Mouse (Mus musculus): ENCODE results near the gene Hcn2. TPM values are rescaled to one million over a fixed set of nuclear protein-coding genes. Genes with fewer than 3 reads are reported as not detected.
"Not testable (repeated sequence)": the region's sequence is repeated elsewhere in the genome, so short reads cannot be mapped to it uniquely, and the experiment has no call there.

Hcn2 gene
- polyA plus RNA-seq, 1 experiment from 2014 or later, result 0.28 TPM

GRCm38 (mm10) chr10:79698459-79698858 lies 18.0 kb upstream of the Hcn2 start:
- H3K27ac ChIP-seq (replicated peaks), result no peak overlapping the region
- H3K4me2 ChIP-seq (replicated peaks; ENCODE audit: low read depth), result no peak overlapping the region
- DNase-seq (ENCODE audit: low spot score), result no peak

DNA sequence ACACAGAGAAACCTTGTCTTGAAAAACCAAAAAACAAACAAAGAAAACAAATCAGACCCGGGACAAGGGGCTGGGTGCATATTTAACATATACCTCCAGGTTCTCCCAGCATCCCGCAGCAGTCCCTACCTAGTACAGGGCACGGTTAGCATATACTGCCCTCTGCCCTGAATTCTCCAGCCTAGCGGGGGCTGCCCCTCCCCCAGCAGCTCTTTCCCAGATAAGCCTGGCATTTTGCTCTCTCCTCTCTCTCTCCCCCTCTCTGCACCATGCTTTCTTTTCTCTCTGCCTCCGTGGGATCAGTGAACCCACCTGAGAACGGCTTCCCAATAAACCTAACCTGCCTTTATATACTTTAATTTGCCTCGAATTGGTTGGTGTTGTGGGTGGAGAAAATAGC lies 15.8 kb upstream of the Hcn2 start:
- Histone ChIP-seq H3K36me3 (ENCODE audit: control insufficient read depth, insufficient read depth, low read length) (no peaks in the 10 kb centered on the region), H3K27me3 (ENCODE audit: control insufficient read depth, insufficient read depth, low read length) (no peaks in the 10 kb centered on the region), H3K4me2 (replicated peaks; ENCODE audit: low read depth) (no peak overlapping the region), H3K9me3 (ENCODE audit: control insufficient read depth, low read length) (no peaks in the 10 kb centered on the region), H3K4me3 (ENCODE audit: low read depth, low read length) (no peak overlapping the region), H3K9ac (ENCODE audit: low read length) (no peak overlapping the region), H3K4me1 (replicated peaks; ENCODE audit: control insufficient read depth, insufficient read depth) (peaks cover 8% of the 10 kb centered on the region), H3K27ac (replicated peaks) (peak overlapping the region; percentile 84)
- WGBS, result 27% methylated on average over 7 of the region's 7 CpGs
- DNase-seq (ENCODE audit: low spot score) (no peak), ATAC-seq (ENCODE audit: low FRiP score, low TSS enrichment) (no peak)
- no peak for TF ChIP-seq EP300 (optimal IDR thresholded peaks at IDR 0.05)
- no peak for TF ChIP-seq CTCF (IDR thresholded peaks at IDR 0.05; ENCODE audit: low read depth)

More at GRCm38 (mm10) chr10:79698459-79698858, 18.0 kb upstream of the Hcn2 start:
- TF ChIP-seq CTCF (IDR thresholded peaks at IDR 0.05; ENCODE audit: low read depth) (no peak), EP300 (optimal IDR thresholded peaks at IDR 0.05) (no peak)
- H3K27me3 ChIP-seq (ENCODE audit: control insufficient read depth, insufficient read depth, low read length), result no peaks in the 10 kb centered on the region
- no peak overlapping the region for H3K4me3 ChIP-seq (ENCODE audit: low read depth, low read length)
- H3K9me3 ChIP-seq (ENCODE audit: control insufficient read depth, low read length), result no peaks in the 10 kb centered on the region
- H3K9ac ChIP-seq (ENCODE audit: low read length), result no peak overlapping the region
- no peaks in the 10 kb centered on the region for H3K36me3 ChIP-seq (ENCODE audit: control insufficient read depth, insufficient read depth, low read length)
- H3K4me1 ChIP-seq (replicated peaks; ENCODE audit: control insufficient read depth, insufficient read depth), result peaks cover 8% of the 10 kb centered on the region
- ATAC-seq (ENCODE audit: low FRiP score, low TSS enrichment), result no peak
- WGBS, result 92% methylated on average over 6 of the region's 6 CpGs

DNA sequence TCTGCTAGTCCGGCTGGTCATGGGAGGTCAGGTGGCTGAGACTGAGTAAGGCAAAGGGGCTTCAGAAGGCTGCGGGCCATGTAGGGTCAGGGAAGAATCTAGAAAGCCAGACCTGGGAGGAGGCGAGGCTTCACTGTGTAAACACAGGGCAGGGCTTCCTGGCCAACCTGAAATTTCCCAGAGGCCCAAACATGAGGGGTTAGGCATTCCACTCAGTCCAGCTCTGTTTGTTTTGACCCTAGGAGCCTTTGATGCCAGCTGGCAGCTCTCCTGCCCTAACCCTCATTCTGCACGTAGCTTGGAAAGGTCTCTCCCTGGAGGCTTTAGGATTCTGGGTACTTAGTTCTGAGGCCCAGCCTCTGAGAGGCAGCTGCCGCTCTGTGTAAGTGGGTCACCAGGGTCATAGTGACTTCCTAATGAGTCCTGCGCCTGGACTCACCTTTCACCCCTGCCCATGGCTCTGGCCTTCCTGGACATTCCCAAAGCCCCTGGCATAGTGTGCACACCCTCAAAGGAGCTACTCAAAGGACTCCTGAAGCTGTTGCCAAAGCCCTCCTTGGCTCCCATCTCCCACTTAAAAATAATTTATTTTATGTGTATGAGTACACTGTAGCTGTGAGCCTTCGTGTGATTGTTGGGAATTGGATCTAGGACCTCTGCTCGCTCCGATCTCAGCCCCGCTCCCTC lies 14.8 kb upstream of the Hcn2 start:
- TF ChIP-seq EP300 (optimal IDR thresholded peaks at IDR 0.05) (no peak), CTCF (IDR thresholded peaks at IDR 0.05; ENCODE audit: low read depth) (no peak)
- 24% methylated on average over 10 of the region's 10 CpGs for WGBS
- Histone ChIP-seq H3K4me3 (ENCODE audit: low read depth, low read length) (no peak overlapping the region), H3K27ac (replicated peaks) (peak overlapping the region; percentile 84), H3K36me3 (ENCODE audit: control insufficient read depth, insufficient read depth, low read length) (no peaks in the 10 kb centered on the region), H3K9me3 (ENCODE audit: control insufficient read depth, low read length) (no peaks in the 10 kb centered on the region), H3K4me2 (replicated peaks; ENCODE audit: low read depth) (no peak overlapping the region), H3K27me3 (ENCODE audit: control insufficient read depth, insufficient read depth, low read length) (no peaks in the 10 kb centered on the region), H3K9ac (ENCODE audit: low read length) (no peak overlapping the region), H3K4me1 (replicated peaks; ENCODE audit: control insufficient read depth, insufficient read depth) (peaks cover 8% of the 10 kb centered on the region)
- ATAC-seq (ENCODE audit: low FRiP score, low TSS enrichment) (peak; percentile 46), DNase-seq (ENCODE audit: low spot score) (peak; percentile 76)

DNA sequence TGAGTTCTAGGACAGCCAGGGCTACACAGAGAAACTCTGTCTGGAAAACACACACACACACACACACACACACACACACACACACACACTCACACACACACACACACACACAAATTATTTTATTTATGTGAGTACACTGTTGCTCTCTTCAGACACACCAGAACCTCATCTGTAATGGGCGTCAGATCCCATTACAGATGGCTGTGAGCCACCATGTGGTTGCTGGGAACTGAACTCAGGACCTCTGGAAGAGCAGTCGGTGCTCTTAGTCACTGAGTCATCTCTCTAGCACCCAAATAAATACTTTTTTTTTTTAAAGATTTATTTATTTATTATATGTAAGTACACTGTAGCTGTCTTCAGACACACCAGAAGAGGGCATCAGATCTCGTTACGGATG lies 13.5 kb upstream of the Hcn2 start:
- not testable (repeated sequence) for H3K9ac ChIP-seq (ENCODE audit: low read length); H3K36me3 ChIP-seq (ENCODE audit: control insufficient read depth, insufficient read depth, low read length); H3K4me1 ChIP-seq (replicated peaks; ENCODE audit: control insufficient read depth, insufficient read depth); H3K27ac ChIP-seq (replicated peaks); H3K27me3 ChIP-seq (ENCODE audit: control insufficient read depth, insufficient read depth, low read length); H3K4me2 ChIP-seq (replicated peaks; ENCODE audit: low read depth); DNase-seq (ENCODE audit: low spot score); ATAC-seq (ENCODE audit: low FRiP score, low TSS enrichment); H3K9me3 ChIP-seq (ENCODE audit: control insufficient read depth, low read length); H3K4me3 ChIP-seq (ENCODE audit: low read depth, low read length)
- WGBS, result 54% methylated on average over 2 of the region's 4 CpGs

DNA sequence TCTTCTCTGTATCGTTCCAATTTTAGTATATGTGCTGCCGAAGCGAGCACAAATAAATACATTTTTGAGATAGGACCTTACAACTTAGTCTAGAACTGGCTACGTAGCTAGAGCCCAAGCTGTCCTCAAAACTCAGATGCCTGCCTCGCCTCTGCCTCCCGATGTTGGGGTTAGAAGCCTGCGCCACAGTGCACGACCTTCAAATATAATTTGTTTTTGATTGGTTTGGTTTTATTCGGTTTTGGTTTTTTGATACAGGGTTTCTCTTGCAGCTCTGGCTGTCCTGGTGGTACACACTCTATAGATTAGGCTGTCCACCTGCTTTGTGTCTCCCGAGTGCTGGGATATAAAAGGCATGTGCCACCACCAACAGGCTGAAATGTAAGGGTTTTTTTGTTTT lies 12.9 kb upstream of the Hcn2 start:
- H3K4me1 ChIP-seq (replicated peaks; ENCODE audit: control insufficient read depth, insufficient read depth), result peaks cover 8% of the 10 kb centered on the region
- ATAC-seq (ENCODE audit: low FRiP score, low TSS enrichment) (no peak), DNase-seq (ENCODE audit: low spot score) (no peak)
- peak overlapping the region; percentile 83 for H3K4me2 ChIP-seq (replicated peaks; ENCODE audit: low read depth)
- no peaks in the 10 kb centered on the region for H3K27me3 ChIP-seq (ENCODE audit: control insufficient read depth, insufficient read depth, low read length)
- H3K36me3 ChIP-seq (ENCODE audit: control insufficient read depth, insufficient read depth, low read length), result no peaks in the 10 kb centered on the region
- TF ChIP-seq EP300 (optimal IDR thresholded peaks at IDR 0.05) (no peak), CTCF (IDR thresholded peaks at IDR 0.05; ENCODE audit: low read depth) (no peak)
- WGBS, result 78% methylated on average over 10 of the region's 10 CpGs
- no peak overlapping the region for H3K9ac ChIP-seq (ENCODE audit: low read length)
- no peak overlapping the region for H3K4me3 ChIP-seq (ENCODE audit: low read depth, low read length)
- no peak overlapping the region for H3K27ac ChIP-seq (replicated peaks)
- no peaks in the 10 kb centered on the region for H3K9me3 ChIP-seq (ENCODE audit: control insufficient read depth, low read length)

DNA sequence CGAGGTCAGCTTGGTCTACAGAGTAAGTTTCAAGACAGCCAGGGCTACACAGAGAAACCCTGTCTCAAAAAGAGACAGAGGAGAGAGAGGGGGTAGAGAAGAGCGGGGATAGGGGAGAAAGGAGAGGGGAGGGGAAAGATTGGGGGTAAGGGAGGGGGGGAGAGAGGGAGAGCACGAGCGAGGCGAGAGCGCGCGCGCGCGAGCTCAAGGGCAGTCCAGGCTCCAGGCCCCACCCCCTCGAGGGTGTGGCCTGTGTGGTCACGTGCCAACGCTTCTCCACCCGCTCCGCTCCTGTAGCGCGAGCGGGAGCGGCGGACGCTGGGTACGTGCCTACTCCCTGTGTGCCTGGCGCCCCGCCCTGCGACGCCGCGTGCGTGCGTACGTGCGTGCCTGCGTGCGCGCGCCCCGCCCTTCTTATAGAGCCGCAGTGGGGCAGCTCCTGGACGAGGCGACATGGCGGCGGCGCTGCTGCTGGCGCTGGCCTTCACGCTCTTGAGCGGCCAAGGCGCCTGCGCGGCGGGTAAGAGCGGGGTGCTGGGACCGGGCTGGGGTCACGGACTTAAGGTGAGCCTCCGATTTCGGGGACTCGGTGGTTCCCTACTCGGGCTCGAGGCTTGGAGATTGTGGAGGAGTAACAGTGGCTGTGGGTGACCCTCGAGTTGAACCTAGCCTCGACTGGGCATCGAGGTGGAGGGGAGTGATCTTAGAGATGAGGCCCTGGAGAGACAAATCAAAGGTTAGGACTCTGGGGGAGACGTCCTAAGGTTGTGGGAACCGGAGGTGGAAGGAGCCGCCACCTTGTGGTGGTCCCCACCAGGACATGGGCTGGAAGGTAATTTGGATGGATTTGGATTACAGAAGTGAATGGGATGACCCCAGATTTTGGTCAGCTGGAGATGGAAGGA lies 12.1 kb upstream of the Hcn2 start, which contains the start of gene Bsg:
Gene Bsg (plus strand): TSS at position 427 of the 905 bp plus-strand sequence.
- peak; percentile 99 for DNase-seq (ENCODE audit: low spot score)
- under 1% methylated on average over 54 of the region's 65 CpGs for WGBS
- H3K4me1 ChIP-seq (replicated peaks; ENCODE audit: control insufficient read depth, insufficient read depth), result peaks cover 8% of the 10 kb centered on the region

More for the DNA sequence above, 12.1 kb upstream of the Hcn2 start, which contains the start of gene Bsg:
- Histone ChIP-seq H3K36me3 (ENCODE audit: control insufficient read depth, insufficient read depth, low read length) (no peaks in the 10 kb centered on the region), H3K27me3 (ENCODE audit: control insufficient read depth, insufficient read depth, low read length) (no peaks in the 10 kb centered on the region), H3K4me3 (ENCODE audit: low read depth, low read length) (peak within 1 kb of the TSS; percentile 73), H3K4me2 (replicated peaks; ENCODE audit: low read depth) (peak within 1 kb of the TSS; percentile 83), H3K9ac (ENCODE audit: low read length) (peak within 1 kb of the TSS; percentile 96), H3K9me3 (ENCODE audit: control insufficient read depth, low read length) (no peaks in the 10 kb centered on the region), H3K27ac (replicated peaks) (peak within 1 kb of the TSS; percentile 87)
- ATAC-seq (ENCODE audit: low FRiP score, low TSS enrichment), result peak; percentile 94
- peak; percentile 71 for TF ChIP-seq CTCF (IDR thresholded peaks at IDR 0.05; ENCODE audit: low read depth)
- TF ChIP-seq EP300 (optimal IDR thresholded peaks at IDR 0.05), result no peak

Measured in stomach, postnatal 0 days (tissue).